Mouse (Mus musculus): Measurements from ENCODE around the gene Rmnd5a. TPM values are rescaled to one million over a fixed set of nuclear protein-coding genes. Genes with fewer than 3 reads are reported as not detected.
"Not testable (repeated sequence)": the region's sequence is repeated elsewhere in the genome, so short reads cannot be mapped to it uniquely, and the experiment has no call there.

Rmnd5a gene
- polyA plus RNA-seq, 1 experiment from 2014 or later, result 12.2 TPM

DNA sequence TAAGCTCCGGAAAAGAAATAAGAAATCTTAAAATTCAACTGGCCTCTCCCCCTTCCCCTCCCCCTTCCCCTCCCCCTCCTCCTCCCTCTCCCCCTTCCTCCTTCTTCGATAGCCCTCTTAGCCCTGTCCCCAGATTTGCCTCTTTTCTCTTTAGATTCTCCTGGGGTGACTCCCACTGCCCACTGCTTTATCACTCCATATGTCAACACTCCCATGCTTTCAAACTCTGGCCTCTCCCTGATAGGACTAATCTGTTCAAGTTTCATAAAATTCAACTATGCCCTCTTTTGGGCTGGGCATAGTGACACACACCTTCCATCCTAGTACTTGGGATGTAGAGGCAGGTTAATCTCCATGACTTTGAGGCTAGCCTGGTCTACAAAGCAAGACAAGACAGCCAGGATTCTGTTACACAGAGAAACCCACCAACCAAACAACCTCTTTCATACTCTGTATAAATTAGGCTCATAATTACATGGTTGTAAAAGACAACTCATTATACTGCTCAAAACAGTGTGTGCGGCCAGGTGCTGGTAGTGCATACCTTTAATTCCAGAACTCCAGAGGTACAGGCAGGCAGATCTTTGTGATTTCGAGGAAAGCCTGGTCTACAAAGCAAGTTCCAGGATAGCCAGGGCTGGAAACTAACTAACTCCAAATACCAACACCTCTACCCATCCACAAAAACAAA, 31.5 kb upstream of the Rmnd5a start:
- Histone ChIP-seq H3K9me3 (ENCODE audit: control insufficient read depth) (no peaks in the 10 kb centered on the region), H3K27me3 (replicated peaks; ENCODE audit: control insufficient read depth, insufficient read depth, low read length) (no peaks in the 10 kb centered on the region), H3K4me2 (replicated peaks; ENCODE audit: low read depth) (no peak overlapping the region), H3K4me3 (ENCODE audit: low read depth, low read length) (no peak overlapping the region), H3K4me1 (replicated peaks; ENCODE audit: control insufficient read depth, insufficient read depth, low read length) (0 out of 2 replicates have a peak, but pooled peaks cover 6% of the 10 kb centered on the region), H3K36me3 (ENCODE audit: control insufficient read depth, insufficient read depth) (no peaks in the 10 kb centered on the region), H3K9ac (ENCODE audit: low read depth, low read length) (no peak overlapping the region), H3K27ac (ENCODE audit: low read depth, low read length) (no peak overlapping the region)
- no peak for ATAC-seq
- TF ChIP-seq CTCF (IDR thresholded peaks at IDR 0.05; ENCODE audit: low read depth), result no peak
- WGBS, result 50% methylated on average over 4 of the region's 4 CpGs

DNA sequence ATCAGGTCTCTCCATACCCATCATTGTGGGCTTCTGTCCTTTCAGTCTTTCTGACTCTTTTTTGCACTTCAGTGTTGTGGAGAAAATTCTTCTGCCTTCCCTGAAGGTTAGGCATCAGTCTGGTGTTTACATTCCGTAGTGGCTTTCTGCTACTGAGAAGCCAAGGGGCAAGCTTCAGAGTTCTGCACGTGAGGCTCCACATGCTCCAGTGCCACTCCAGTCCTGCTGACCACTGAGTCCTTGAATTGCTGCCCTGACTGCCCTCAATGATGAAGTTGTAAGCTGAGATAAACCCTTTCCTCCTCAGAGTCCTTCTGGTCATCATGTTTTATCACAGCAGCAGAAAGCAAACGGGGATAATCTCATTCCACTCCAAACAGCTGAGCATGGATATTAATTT, 28.9 kb upstream of the Rmnd5a start:
- Histone ChIP-seq H3K4me3 (ENCODE audit: low read depth, low read length) (no peak overlapping the region), H3K9ac (ENCODE audit: low read depth, low read length) (no peak overlapping the region), H3K4me1 (replicated peaks; ENCODE audit: control insufficient read depth, insufficient read depth, low read length) (no peaks in the 10 kb centered on the region), H3K4me2 (replicated peaks; ENCODE audit: low read depth) (no peak overlapping the region), H3K36me3 (ENCODE audit: control insufficient read depth, insufficient read depth) (no peaks in the 10 kb centered on the region), H3K27ac (ENCODE audit: low read depth, low read length) (no peak overlapping the region), H3K27me3 (replicated peaks; ENCODE audit: control insufficient read depth, insufficient read depth, low read length) (no peaks in the 10 kb centered on the region), H3K9me3 (ENCODE audit: control insufficient read depth) (no peaks in the 10 kb centered on the region)
- ATAC-seq, result no peak
- no peak for TF ChIP-seq CTCF (IDR thresholded peaks at IDR 0.05; ENCODE audit: low read depth)
- WGBS, result 24% methylated on average over 3 of the region's 3 CpGs

DNA sequence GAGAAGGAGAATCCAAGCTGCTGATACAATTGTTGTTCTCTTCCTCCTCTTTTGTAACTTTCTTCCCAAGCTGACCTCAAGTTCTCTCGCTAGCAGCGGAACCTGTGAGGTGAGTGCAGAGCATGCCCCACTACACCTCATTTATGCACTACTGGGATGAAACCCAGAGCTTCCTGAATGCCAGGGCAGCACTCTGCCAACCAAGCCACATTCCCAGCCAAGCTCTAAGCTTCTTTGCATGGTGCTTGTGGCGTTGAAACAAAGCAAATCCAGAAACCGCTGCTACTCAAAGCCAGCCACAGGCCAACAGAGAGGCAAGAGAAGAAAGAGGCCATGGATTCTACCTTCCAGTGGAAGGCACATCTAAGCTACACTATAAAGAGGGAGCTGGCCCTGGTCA, 27.3 kb upstream of the Rmnd5a start:
- Histone ChIP-seq H3K27ac (ENCODE audit: low read depth, low read length) (no peak overlapping the region), H3K36me3 (ENCODE audit: control insufficient read depth, insufficient read depth) (no peaks in the 10 kb centered on the region), H3K4me1 (replicated peaks; ENCODE audit: control insufficient read depth, insufficient read depth, low read length) (no peaks in the 10 kb centered on the region), H3K9me3 (ENCODE audit: control insufficient read depth) (no peaks in the 10 kb centered on the region), H3K4me3 (ENCODE audit: low read depth, low read length) (no peak overlapping the region), H3K27me3 (replicated peaks; ENCODE audit: control insufficient read depth, insufficient read depth, low read length) (no peaks in the 10 kb centered on the region), H3K9ac (ENCODE audit: low read depth, low read length) (no peak overlapping the region), H3K4me2 (replicated peaks; ENCODE audit: low read depth) (no peak overlapping the region)
- TF ChIP-seq CTCF (IDR thresholded peaks at IDR 0.05; ENCODE audit: low read depth), result no peak
- ATAC-seq, result no peak
- 90% methylated on average over 4 of the region's 4 CpGs for WGBS

DNA sequence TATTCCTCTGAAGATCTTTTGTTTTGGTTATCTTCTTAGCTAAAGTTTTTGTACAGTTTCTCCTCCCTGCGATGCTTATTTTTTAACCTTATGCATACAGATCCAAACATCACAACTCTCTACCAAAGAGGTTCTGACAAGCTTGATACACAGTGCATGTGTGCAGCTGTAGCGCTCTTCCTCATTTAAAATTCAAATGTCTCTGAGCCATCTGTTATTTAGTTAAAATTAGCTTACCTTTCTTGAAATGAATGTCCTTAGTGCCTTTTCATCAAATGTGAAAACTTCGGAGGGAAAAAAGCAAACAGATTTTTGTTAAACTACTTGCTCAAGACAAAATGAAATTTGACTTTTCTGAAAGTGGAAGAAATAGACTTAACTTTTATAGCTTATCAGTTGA, 24.7 kb upstream of the Rmnd5a start:
- no peaks in the 10 kb centered on the region for H3K27me3 ChIP-seq (replicated peaks; ENCODE audit: control insufficient read depth, insufficient read depth, low read length)
- no peak for TF ChIP-seq CTCF (IDR thresholded peaks at IDR 0.05; ENCODE audit: low read depth)
- H3K36me3 ChIP-seq (ENCODE audit: control insufficient read depth, insufficient read depth), result no peaks in the 10 kb centered on the region
- no peak overlapping the region for H3K4me3 ChIP-seq (ENCODE audit: low read depth, low read length)
- no peaks in the 10 kb centered on the region for H3K4me1 ChIP-seq (replicated peaks; ENCODE audit: control insufficient read depth, insufficient read depth, low read length)
- no peak overlapping the region for H3K27ac ChIP-seq (ENCODE audit: low read depth, low read length)
- H3K4me2 ChIP-seq (replicated peaks; ENCODE audit: low read depth), result no peak overlapping the region
- no peaks in the 10 kb centered on the region for H3K9me3 ChIP-seq (ENCODE audit: control insufficient read depth)
- no peak overlapping the region for H3K9ac ChIP-seq (ENCODE audit: low read depth, low read length)
- WGBS, result 91% methylated on average over 3 of the region's 3 CpGs
- no peak for ATAC-seq

DNA sequence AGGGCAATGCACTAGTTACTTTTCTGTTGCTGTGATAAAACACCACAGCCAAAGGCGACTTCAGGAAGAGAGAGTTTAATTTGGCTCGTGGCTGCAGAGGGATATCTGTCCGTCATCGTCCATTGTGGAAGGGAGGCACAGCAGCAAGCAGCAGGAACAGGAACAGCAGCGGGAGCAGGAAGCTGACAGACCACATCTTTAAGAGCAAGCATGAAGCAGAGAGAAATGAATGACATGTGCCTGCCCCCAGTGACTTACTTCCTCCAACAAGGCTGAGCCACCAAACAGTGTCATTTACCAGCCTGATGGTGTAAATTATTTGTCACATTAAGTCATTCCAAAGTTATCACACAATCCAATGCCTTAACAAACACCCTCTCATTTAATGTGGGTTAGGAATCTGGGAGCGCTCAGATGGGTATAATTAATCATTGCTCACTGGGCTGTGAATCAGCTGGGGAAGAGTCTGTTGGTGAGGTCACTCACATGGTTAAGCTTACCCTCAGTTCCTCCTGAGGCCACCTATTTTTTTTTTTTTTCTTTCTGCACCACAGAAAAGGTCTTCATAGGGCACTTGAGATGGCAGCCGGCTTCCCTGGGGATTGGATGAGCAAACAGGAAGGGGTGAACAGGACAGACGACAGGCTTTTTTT, 17.6 kb upstream of the Rmnd5a start:
- 73% methylated on average over 8 of the region's 8 CpGs for whole genome bisulfite sequencing
- no peak for TF ChIP-seq CTCF (IDR thresholded peaks at IDR 0.05; ENCODE audit: low read depth)
- no peaks in the 10 kb centered on the region for H3K4me1 ChIP-seq (replicated peaks; ENCODE audit: control insufficient read depth, insufficient read depth, low read length)

DNA sequence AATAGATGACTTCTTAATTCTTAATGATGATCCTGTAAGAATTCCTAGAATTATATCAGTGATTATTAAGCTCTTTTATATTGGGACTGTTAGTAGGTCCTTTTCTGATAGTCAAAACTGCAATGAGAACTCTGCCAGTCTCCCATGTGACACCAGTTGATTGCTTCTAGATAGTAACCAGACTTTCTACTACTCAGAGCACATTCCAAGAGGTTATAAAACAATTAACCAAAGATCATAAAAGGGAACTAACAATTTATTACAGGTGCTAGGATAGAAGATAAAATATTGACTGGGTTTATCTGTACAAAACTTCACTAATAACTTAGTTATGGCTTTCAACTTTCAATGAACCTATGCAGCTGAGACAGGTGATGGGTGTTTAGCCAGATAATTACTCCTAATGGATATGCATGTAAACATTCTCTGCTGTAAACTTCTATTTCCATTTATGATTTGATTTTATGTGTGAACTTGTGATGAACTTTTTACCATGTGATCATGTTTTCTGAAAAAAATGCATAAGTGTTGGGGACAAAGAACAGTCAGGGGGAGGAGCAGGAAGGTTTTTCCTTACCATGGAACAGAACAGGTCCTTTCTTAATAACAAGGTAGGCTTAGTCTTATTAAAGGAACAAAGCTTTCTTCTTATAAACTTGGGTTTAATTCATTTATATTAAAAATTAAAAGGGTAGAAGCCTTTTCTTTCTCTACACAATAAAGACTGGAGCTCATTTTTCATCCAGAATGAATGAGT, 13.7 kb upstream of the Rmnd5a start:
- H3K4me3 ChIP-seq (ENCODE audit: low read depth, low read length), result peak overlapping the region; percentile 7; the same call in 1 of the 2 replicates
- H3K27ac ChIP-seq (ENCODE audit: low read depth, low read length); H3K36me3 ChIP-seq (ENCODE audit: control insufficient read depth, insufficient read depth); H3K4me1 ChIP-seq (replicated peaks; ENCODE audit: control insufficient read depth, insufficient read depth, low read length); H3K27me3 ChIP-seq (replicated peaks; ENCODE audit: control insufficient read depth, insufficient read depth, low read length); H3K9me3 ChIP-seq (ENCODE audit: control insufficient read depth); H3K9ac ChIP-seq (ENCODE audit: low read depth, low read length): not testable (repeated sequence)
- H3K4me2 ChIP-seq (replicated peaks; ENCODE audit: low read depth), result peak overlapping the region; percentile 44
- ATAC-seq, result peak; percentile 93

More for the DNA sequence above, 17.6 kb upstream of the Rmnd5a start:
- no peak overlapping the region for H3K9ac ChIP-seq (ENCODE audit: low read depth, low read length)
- no peak overlapping the region for H3K27ac ChIP-seq (ENCODE audit: low read depth, low read length)
- no peaks in the 10 kb centered on the region for H3K36me3 ChIP-seq (ENCODE audit: control insufficient read depth, insufficient read depth)
- H3K9me3 ChIP-seq (ENCODE audit: control insufficient read depth), result no peaks in the 10 kb centered on the region
- H3K27me3 ChIP-seq (replicated peaks; ENCODE audit: control insufficient read depth, insufficient read depth, low read length), result no peaks in the 10 kb centered on the region
- no peak overlapping the region for H3K4me3 ChIP-seq (ENCODE audit: low read depth, low read length)
- H3K4me2 ChIP-seq (replicated peaks; ENCODE audit: low read depth), result no peak overlapping the region
- no peak for ATAC-seq
